Mouse (Mus musculus) adrenal gland, adult 8-10 months (tissue): ENCODE data around the gene Gm14403. TPM values are rescaled to one million over a fixed set of nuclear protein-coding genes. Genes with fewer than 3 reads are reported as not detected.
"Not testable (repeated sequence)": the region's sequence is repeated elsewhere in the genome, so short reads cannot be mapped to it uniquely, and the experiment has no call there.

Experiments used
- DNase-seq: peaks from one replicate; pipeline ENCODE4 v3.0.0; 2022
- total RNA-seq, 4 experiments: library from RNA; stranded (reverse); gene quantifications; 2 replicates each; pipeline ENCODE4 v1.2.4; 2022

Gene Gm14403
- total RNA-seq: 10 to 100 TPM; 58.7 to 76.7 (median 70.5) TPM

- peak; percentile 58 for DNase-seq
Observed at GRCm38 (mm10) chr2:177498067-177498466, at the start of gene Gm14403. Gene Gm14403 (plus strand): TSS chr2:177498215.

DNA sequence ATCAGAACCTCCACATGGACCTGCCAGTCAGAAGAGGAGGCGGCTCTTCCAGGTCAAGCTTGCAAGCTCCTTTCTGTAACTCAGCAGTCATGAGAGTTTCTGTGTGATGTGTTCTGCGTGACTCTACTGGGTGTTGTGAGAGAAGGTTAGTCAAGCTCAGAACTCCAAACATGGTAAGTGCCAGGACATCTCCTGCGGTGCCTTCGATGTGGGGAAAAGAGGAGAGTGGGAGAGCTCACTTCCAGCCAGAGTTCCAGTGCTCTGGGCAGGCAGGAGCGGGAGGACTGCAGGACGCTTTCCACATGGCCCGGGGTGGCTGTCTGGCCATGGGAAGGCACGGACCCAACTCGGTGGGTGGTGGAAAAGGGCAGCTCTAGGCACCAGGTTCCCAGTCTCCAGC, 33.3 kb upstream of the Gm14403 start, which contains the start of gene Zfp970:
Gene Zfp970 (plus strand): TSS at position 58 of the 400 bp plus-strand sequence.
- DNase-seq: not testable (repeated sequence)

DNA sequence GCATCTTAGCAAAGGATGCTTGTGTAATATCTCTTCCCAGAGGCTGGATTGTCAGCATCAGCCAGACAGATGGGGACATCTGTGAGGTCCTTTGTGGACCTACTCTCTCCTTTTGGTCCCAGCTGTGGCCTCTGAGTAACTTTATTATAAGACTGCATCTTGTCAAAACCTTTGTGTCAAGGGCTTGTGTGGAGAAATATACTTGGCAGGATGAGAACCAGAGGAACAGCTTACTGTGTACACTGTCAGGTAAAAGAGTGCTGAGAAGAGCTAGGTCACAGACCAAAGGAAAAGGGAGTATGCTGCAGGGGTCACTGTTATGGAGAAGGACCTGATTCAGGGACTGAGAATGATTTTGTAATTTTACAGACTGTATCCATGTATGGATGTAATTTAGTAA, 29.8 kb upstream of the Gm14403 start:
- not testable (repeated sequence) for DNase-seq

DNA sequence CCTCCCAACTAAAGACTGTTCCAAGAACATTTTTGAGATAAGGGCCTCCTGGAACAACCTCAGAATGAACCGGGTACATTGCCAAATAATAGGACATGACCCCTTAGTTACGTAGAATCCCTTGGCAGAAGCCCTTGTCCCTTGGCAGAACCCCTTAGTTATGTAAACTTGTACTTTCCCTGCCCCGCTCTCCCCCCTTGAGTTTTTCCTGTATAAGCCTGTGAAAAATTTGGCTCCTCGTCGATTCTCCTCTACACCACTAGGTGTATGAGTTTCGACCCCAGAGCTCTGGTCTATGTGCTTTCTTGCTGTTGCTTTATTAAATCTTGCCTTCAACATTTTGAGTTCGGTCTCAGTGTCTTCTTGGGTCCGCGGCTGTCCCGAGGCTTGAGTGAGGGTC, 25.8 kb upstream of the Gm14403 start:
- not testable (repeated sequence) for DNase-seq

- DNase-seq: not testable (repeated sequence)
Observed at GRCm38 (mm10) chr2:177481971-177482370, 16.0 kb upstream of the Gm14403 start.

- DNase-seq: not testable (repeated sequence)
Observed at GRCm38 (mm10) chr2:177483238-177483948, 14.6 kb upstream of the Gm14403 start.

DNA sequence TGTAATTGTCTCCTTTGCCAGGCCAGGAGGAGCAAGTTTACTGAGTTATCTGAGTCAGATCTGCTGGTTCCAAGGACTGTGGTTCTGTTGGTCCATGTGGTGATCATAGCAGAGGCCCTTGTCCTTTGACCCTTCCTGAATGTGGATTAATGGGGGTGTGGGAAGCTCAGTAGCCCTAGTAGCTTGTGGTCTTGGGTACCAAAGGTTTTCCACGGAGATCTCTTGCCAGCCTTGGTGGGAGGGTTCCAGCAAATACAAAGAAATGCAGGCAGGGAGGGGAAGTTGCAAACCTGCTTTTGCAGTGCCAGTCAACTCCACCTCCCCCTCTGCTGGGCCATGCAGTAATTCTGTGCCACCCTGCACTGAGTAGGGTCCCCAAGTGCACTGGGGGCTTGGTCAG, 1.2 kb downstream of the Gm14403 start:
- not testable (repeated sequence) for DNase-seq

DNA sequence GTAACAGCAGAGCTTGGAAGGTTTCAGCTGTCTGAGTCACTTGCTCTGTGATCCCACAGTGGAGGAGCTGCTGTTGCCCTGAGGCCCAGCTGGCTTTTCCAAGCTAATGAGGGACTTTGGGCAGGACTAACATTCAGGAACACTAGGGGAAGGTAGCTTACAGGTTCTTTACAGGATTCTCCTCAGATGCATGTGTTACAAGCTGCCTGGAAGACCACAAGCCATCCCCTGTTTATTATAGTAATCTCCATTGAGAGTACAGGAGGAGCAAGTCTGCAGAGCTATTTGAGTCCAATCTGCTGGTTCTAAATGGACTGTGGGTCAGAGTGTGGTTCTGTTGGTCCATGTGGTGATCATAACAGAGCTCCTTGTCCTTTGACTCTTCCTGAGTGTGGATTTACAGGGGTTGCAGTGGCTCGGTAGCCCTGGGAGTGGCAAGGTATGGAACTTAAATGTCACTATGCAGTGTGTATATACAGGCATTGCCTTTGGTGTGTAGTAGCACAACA, 7.2 kb downstream of the Gm14403 start:
- not testable (repeated sequence) for DNase-seq

GRCm38 (mm10) chr2:177511381-177511780, 13.4 kb downstream of the Gm14403 start:
- DNase-seq: not testable (repeated sequence)

DNA sequence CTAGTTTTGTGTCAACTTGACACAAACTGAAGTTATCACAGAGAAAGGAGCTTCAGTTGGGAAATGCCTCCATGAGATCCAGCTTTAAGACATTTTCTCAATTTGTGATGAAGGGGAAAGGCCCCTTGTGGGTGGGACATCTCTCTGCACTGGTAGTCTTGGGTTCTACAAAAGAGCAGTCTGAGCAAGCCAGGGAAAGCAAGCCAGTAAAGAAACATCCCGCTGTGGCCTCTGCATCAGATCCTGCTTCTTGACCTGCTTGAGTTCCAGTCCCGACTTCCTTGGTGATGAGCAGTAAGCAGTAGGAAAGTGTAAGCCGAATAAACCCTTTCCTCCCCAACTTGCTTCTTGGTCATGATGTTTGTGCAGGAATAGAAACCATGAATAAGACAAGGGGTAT, 14.0 kb downstream of the Gm14403 start:
- not testable (repeated sequence) for DNase-seq

- DNase-seq: not testable (repeated sequence)
Observed at GRCm38 (mm10) chr2:177513991-177514479, 16.0 kb downstream of the Gm14403 start.

GRCm38 (mm10) chr2:177517746-177518145, 19.7 kb downstream of the Gm14403 start:
- DNase-seq: not testable (repeated sequence)

DNA sequence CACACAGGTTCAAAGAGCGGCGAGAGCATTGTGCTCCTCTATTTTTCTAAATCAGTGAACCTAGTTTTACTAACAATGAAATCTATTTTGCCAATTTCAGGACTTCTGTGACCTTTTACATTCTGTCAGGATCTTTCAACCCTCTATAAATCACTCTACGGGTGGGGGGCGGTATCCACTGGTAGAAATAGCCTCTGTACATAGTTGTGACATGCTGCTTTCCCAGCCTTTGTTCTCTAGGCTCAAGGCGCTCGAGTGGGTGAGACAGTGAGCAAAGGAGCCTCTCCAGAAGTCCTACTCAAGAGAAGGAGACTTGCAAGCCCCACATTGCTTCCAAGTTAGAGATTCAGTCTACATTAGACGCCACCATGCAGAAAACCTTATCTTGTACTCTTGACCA, 20.3 kb downstream of the Gm14403 start:
- DNase-seq: not testable (repeated sequence)

- DNase-seq: not testable (repeated sequence)
Observed at GRCm38 (mm10) chr2:177518960-177519359, 20.9 kb downstream of the Gm14403 start.

- no peak for DNase-seq
Observed at GRCm38 (mm10) chr2:177520035-177520434, 22.0 kb downstream of the Gm14403 start.

GRCm38 (mm10) chr2:177523061-177523460, 25.0 kb downstream of the Gm14403 start:
- DNase-seq: no peak

DNA sequence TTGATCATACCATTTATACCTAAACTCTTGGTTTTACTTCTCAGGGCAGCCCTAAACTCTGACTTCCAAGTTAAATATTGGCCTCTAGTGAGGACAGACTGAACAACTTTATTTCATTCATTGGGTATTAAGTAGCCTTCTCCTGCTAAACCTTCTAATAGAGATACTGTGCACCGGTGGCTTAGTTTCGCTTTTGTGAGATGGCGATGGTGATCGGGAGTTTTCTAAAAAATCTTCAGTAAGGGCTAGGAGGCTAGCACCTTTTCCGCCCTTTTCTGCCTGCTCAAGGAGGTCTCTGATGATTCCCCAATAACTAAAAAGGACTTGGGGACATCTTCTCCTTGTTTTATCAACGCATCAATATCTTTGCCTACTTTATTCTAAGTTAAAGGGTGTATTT, 25.7 kb downstream of the Gm14403 start:
- not testable (repeated sequence) for DNase-seq

DNA sequence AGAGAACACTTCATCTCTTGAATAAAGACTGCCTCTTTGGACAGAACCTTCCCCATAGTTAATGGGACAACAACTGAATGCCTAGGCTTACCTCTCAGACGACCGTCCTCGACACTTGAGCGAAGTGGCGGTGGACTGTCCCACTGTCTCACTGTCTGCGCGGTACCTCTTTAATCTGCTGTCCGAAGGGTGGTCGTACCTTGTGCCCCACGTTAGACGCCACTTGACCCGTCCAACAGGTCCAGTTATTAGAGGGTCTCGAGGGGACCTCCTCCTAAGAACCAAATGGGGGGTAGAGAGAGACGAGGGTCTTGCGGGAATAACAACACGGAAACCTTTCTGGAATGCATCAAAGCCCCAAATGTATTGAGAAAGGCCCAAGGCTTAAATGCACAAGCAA, 26.2 kb downstream of the Gm14403 start:
- DNase-seq: not testable (repeated sequence)

GRCm38 (mm10) chr2:177535876-177536275, 37.9 kb downstream of the Gm14403 start:
- DNase-seq: no peak

GRCm38 (mm10) chr2:177537141-177537540, 39.1 kb downstream of the Gm14403 start:
- DNase-seq: not testable (repeated sequence)

DNA sequence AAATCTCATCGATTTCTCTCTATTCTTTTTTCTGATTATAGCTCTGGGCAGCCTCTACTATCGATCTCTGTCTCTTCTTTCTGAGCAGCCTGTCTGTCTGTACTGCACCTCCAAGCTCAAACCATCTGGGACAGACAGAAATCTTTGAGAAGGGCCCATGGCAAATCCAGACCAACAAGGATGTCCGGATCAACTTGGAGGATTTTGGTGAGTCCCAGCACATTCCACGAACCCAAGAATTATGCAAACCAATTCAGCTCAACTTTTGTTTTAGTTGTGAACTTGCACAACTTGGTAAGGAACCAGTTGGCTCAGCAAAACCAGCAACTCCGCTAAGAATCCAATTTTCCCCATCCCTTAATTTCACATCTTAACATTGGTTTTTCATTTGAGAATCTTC, 39.7 kb downstream of the Gm14403 start:
- not testable (repeated sequence) for DNase-seq

DNA sequence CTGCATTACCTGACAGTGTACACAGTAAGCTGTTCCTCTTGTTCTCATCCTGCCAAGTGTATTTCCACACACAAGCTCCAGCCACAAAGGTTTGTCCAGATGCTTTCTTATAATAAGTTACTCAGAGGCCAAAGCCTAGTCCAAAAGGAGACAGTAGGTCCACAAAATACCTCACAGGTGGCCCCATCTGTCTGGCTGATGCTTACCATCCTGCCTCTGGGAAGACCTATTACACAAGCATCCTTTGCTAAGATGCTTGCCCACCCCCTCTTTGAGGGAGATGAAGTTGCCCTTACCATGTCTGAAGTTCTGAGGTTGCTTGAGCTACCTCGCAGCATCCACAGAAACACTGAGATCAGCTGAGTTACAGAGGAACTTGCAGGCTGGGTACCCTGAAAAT, 57.2 kb downstream of the Gm14403 start:
- DNase-seq: not testable (repeated sequence)
